Mouse (Mus musculus): ENCODE results near the gene H2-DMb2.

- TF ChIP-seq POLR2A (IDR thresholded peaks at IDR 0.05; ENCODE audit: insufficient read depth, low read depth, low read length) (no peak; the same call in 1 of the 2 replicates), CTCF (IDR thresholded peaks at IDR 0.05; ENCODE audit: insufficient read depth, low read depth, low read length) (no peak)
Measured at GRCm38 (mm10) chr17:34187261-34187916, 44.3 kb downstream of the H2-DMb2 start, which contains the start of the genes Tap1 and Psmb9.

Data from olfactory bulb, adult 2 months (tissue).